Mouse (Mus musculus) layer of hippocampus, postnatal 25 days (tissue): ENCODE measurements around the gene Fam98b. TPM values are rescaled to one million over a fixed set of nuclear protein-coding genes. Genes with fewer than 3 reads are reported as not detected.

Experiments used
- DNase-seq, 2 experiments: peaks; one replicate each; pipeline ENCODE4 v3.0.0; 2022; ENCODE audit warnings: mixed read lengths in 2 of 2, low spot score in 1 of 2; ENCODE audit errors: extremely low spot score in 1 of 2
- total RNA-seq, 2 experiments: library from RNA; stranded (reverse); gene quantifications; 2 replicates each; pipeline ENCODE4 v1.2.3; 2021

Fam98b gene
- total RNA-seq, 2 experiments from 2014 or later, result 44.2 to 49.7 TPM

DNA sequence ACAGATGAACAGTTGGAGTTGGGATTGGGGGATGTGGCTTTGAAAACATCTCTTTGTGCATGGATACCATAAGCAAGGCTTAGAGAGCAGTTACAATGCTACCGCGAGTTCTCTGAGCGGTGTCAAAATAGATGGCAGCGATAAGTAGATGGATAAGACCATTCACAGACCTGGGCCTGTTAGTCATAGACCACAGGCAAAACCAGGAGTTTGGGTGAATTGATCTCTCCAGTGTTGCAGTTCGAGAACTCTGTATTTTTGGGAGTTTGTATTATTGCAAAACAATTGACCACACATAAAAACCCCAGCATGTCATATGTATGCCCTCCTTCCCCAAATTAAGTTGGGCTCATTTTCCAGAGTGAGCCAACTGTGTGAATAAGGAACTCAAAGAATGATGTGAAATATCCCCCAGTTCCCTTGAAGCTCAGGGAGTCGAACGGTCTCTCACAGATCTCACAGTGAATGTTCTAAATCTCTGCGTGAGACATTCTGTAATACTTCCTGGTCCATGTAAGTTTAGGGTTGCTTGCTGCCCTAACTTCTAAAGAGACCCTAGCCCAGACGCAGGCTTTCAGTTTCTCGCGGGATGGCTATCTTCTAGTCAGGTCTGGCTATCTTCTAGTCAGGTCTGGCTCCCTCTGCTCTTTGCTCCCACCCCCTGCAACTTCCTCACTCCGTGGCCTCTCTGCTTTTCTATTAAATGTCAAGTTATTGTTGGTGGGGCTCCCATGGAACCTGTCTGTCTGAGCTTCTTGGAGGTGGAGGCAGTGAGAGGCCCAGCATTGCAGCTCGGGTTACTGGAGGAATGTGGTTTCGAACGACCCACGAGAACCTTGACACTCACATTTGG lies 50.3 kb downstream of the Fam98b start:
- DNase-seq, result no peak

DNA sequence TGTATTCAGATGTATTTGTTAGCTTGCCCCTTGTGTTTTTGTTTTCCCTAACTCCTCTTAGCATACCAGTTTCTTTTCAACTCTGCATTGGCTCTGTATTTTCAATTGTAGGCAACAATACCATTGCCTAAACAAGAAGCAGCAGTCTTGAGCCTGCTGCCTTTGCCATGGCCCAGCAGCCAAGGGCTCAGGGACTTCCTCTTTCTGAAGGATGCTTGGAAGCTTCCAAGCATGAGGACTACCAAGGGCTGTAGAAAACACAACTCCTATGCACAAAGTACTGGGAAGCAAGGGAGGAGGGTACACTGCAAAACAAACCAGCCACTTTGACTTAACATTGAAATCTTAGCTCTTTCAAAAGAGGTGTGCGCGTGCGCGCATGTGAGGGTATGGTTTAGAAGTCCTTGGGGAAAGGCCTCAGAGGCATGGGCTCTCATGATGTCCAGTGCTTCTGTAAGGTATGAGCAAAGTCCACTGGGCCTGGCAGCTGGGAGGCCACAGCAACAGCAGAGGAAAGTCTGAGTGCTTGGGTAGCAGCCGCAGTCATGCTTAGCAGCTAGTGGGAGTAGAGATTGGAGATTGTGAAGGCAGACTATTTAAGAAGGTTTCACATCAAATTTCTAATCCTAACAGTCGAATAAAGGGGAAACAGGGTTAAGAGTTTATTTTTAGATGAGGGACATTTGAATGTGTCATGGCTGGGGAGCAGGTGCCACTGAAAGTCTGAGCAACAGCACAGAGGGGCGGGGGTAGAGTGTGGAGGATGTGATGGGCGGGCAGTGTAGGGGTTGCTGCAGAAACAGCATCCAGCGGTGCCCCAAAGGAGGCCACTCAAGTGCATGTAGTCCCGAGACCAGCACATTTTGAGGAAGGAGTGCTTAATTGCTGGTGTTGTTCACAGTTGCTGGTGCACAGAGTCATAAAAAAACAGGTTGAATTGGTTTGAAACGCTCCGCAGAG lies 54.1 kb downstream of the Fam98b start:
- DNase-seq, result no peak

DNA sequence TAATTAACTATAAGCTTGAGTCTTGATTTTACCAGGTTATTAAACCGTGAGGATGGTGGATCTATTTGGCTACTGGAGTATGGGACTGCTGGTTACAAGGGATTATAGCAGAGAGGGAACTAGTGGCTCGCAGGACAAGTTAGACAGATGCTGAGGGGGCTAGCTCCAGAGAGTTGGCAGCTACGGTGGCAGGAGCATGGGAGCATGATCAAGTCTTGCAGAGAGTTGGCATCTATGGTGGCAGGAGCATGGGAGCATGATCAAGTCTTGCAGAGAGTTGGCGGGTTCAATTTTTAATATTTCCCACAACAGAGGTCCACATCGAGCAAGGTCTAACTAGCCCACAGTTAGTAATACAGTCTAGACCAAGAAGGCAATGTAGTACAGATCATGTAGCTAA lies 55.4 kb downstream of the Fam98b start:
- no peak for DNase-seq

DNA sequence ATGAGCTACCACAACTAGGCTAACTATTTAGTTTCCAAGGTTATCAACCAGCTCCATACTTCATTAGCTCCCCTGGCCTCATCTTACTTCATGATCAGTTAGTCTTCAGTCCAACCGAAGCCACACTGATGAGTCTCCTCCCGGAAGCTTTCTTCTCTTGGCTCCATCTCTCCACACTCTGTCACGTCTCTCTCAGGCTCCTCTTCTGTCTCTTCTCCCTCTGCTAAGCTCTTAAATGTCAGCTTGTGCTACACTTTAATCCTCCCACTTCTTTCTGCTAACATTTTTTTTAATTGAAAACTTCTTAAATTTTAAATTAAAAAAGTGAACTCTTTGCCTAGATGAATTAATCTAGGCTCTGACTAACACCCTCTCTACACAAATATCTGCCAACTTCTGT lies 58.4 kb downstream of the Fam98b start:
- DNase-seq, result no peak

DNA sequence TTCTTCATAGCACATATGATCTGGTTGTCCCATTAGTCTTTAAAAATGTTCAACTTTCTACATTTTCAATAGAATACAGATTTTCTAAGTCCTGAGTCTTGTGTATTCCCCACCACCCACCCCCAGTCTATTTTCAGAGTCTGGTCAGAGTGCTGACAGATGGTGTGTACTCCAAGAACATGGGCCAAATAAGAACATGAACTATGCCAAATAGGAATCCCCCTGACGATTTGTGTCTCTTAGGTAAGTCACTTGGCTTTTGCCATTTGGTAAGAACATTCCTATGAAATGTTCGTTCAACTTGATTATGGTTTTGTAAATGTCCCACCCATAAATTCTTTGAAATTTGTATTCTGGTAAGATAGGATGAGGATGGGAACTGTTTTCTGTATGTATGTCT lies 59.5 kb downstream of the Fam98b start:
- no peak for DNase-seq

DNA sequence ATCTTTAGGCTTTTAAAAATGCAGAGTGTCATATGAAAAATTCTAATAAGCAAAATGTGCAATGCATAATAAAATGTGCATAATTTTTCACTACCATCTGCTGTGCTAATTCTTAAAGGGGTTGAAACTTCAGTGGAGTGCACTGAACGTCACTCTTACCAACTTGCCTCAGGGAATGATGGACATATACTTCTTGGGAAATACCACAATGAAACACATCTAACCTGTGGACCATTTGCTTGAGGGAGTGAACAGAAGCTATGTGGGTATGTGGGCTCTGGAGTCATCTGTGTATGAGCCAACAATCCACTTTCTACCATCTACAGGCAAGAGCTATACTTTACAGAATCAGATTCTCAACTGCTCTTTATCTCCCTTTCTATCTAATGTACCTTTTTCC lies 61.8 kb downstream of the Fam98b start:
- DNase-seq, result no peak

DNA sequence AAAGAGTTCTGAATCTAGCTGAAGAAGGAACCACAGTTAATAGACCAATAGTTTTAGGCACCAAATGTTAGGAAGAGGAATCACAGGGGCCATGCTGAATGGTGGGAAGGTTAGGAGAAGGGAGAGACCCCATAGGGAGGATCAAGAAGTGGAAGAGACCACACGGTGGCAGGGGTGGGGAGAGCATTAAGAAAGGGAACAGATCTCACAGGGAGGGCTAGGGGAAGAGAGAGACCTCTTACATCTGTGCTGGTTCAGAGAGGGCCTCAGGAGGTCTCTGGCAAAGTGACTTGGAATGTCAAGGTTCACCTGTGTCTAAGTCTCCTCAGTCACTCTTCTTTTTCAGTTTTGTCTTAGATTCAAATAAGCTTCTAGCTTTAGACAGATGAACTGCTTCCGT lies 62.5 kb downstream of the Fam98b start:
- DNase-seq, result no peak

DNA sequence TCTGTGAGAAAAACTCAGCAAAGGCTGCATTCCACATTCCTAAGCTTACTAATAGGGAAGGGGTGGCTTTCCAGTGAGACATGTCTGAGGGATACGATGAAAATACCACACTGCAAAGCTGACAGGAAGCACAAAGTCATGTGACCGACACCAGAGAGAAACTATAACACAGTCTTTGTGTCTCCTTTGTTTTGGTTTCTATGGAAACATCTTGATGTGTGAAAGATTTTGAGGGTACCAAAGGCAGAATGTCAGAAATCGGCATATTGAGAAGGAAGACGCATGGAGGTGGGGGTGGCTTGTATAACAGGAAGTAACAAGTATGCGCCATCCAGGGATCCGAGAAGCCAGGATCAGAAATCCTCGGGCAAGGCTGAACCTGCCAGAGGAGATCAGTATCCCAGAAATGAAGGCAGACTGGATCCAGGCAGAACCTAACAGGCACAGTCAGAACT lies 62.9 kb downstream of the Fam98b start:
- no peak for DNase-seq

DNA sequence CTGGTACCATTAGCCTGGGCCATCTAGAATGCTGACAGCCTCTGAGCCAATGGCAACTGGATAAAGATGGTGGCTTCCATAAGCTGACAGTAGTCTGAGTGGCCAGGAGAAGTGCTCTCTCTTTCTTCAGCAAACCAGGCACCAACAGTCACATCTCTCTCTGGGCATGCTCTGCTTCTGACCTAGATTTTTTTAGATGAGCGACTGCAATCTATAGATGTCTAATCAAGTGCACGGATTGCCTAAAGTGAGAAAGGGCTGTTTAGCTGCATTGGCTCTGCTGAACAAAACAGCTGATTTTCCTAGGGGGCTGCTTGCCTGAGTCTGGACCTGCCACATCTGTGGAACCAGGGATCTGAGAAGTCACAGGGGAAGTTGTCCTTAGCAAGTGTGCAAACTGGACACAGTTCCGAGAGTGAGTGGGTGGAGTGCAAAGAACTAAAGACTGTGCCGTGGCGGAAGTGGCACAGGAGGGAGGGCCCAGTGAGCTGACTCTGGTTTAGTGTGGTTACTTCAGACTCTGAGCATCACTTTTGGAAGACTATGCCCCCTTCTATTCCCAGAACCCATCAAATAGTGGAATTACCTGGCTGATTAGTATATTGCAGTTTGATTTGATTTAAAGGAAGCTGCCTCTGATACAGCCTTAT lies 64.2 kb downstream of the Fam98b start:
- no peak for DNase-seq

DNA sequence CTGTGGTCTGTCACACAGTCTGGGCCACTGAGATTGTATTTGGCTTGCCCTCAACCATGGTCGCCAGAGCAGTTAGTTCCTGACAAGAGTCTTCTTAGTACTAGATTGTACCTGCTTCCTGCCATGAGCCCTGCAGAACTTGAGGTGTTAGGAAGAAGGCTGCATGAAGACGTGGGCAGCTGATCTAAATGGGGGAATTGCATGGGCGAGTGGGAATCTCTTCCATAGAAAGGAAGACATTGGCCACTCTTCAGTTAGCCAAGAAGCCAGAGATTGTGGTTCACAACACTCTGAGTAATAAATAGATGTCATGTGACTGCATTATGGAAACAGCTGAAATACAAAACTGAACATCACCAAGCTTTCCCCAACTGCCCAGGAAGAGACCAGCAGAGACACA lies 69.5 kb downstream of the Fam98b start:
- no peak for DNase-seq

Other genes with a start within 250 kb of the Fam98b start
- 10 to 100 TPM; 91.1 to 98.2 TPM for gene Spred1, start 128.4 kb upstream of the Fam98b start, total RNA-seq
- 100 to 1,000 TPM; 390 to 419 TPM for gene Rasgrp1, start 93.3 kb downstream of the Fam98b start, total RNA-seq